Mouse (Mus musculus): ENCODE results near the gene Nynrin. TPM values are rescaled to one million over a fixed set of nuclear protein-coding genes. Genes with fewer than 3 reads are reported as not detected.

Gene Nynrin
- total and polyA plus RNA-seq, 3 experiments: not detected

DNA sequence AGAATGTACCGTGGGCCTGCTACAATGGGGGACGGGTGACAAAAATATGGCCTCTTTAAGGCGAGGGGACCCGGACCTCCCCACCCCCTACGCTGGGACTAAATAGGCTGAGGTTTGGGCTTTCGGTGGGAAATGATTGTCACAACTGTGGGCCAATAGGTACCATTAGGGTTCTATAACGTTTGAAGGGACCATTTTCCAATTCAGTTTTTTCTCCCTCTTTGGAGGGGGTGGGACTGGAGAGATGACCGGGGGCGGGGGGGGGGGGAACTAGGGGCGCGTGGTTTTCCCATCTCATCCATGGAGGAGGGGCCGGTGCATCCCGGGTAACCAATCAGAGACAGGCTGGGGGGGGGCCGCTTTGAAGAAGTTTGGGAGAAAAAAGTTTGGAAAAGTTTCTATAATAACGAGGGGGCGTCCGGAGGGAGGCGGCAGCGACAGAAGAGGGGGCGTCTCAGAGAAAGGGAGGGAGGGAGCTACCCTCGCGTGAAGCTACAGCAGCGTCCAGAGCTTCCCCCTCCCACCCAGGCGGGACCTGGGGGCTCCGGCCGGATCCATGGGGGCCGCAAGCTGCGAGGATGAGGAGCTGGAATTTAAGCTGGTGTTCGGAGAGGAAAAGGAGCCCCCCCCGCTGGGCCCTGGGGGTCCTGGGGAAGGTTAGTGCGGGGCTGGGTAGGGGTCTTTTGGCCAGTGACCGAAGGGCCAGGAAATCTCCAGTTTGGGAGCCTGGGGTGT, 29.2 kb upstream of the Nynrin start:
- H3K9ac ChIP-seq (ENCODE audit: control insufficient read depth, low read depth, low read length, poor library complexity, severe bottlenecking): no peak overlapping the region

DNA sequence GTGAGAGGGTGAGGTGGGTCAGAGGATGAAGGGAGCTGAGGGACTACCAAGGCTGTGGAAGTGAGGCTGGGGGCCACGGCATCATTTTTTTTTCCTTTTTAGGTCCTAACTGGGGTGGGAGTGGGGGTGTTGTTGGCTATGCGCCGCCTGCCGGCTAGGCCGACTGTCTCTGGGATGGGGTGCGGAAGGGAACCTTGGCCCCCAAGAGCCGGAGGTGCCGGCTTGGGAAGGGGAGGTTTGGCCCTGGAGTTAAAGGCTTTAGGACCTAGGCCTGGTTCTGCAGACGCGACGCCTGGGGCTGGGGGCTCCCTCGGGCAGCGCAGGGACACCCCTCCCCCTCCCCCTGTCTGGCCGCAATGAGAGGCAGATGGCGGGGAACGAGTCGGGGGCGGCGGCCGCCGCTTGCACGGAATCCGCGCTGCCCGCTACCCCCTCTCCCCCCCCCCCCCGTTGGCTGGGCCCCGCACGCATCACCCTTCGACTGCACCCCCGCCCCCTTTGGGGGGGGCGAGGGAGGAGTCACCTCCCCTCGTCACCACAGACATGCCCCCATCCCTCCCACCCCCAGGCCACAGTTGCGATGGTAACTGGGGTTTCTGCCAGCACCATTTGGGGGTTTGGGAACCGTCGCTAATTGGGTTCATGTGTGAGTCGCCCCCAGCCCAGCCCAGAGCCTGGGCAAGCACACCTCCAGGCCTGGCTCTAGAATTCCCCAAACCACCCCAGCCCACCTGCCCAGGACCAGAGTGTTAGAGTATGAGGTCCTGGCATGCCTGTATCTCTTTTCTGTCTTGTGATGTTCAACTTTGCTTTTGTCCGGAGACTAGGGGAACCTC, 28.4 kb upstream of the Nynrin start:
- TF ChIP-seq NELFE (IDR thresholded peaks at IDR 0.05; ENCODE audit: low read depth, low read length) (no peak), BHLHE40 (IDR thresholded peaks at IDR 0.05; ENCODE audit: borderline replicate concordance, low read depth, low read length) (no peak), ZNF384 (IDR thresholded peaks at IDR 0.05; ENCODE audit: low read depth, low read length) (no peak), ZKSCAN1 (IDR thresholded peaks at IDR 0.05; ENCODE audit: low read depth, low read length) (no peak), ELF1 (IDR thresholded peaks at IDR 0.05; ENCODE audit: low read depth, low read length) (no peak), MYB (IDR thresholded peaks at IDR 0.05; ENCODE audit: low read depth, low read length) (no peak), USF1 (IDR thresholded peaks at IDR 0.05; ENCODE audit: low read depth, low read length) (no peak), SMC3 (IDR thresholded peaks at IDR 0.05; ENCODE audit: low read depth, low read length) (no peak), MAFK (IDR thresholded peaks at IDR 0.05; ENCODE audit: borderline replicate concordance, low read depth, low read length) (no peak), SIN3A (IDR thresholded peaks at IDR 0.05; ENCODE audit: low read length) (no peak), MAZ (IDR thresholded peaks at IDR 0.05; ENCODE audit: low read depth, low read length) (no peak), CTCF (IDR thresholded peaks at IDR 0.05 in 2 of 3, conservative IDR thresholded peaks at IDR 0.05 in 1 of 3; ENCODE audit: control insufficient read depth in 1 of 3, insufficient read depth in 1 of 3, low read depth in 2 of 3, low read length in 3 of 3, poor library complexity in 1 of 3, severe bottlenecking in 1 of 3) (no peak), TCF12 (IDR thresholded peaks at IDR 0.05; ENCODE audit: low read depth, low read length) (no peak)
- peaks cover 0 to 13% of the 10 kb centered on the region in 2 experiments; a peak in 2 of 4 replicates for H3K4me1 ChIP-seq (ENCODE audit: control insufficient read depth in 1 of 2, insufficient read depth in 2 of 2, low read length in 2 of 2)
- H3K27ac ChIP-seq (ENCODE audit: control insufficient read depth, low read depth, low read length): no peak overlapping the region
- no peak for DNase-seq (ENCODE audit: low read depth, low spot score)
- no peaks in the 10 kb centered on the region; the same call in 1 of the 2 replicates for H3K79me2 ChIP-seq (ENCODE audit: control insufficient read depth, insufficient read depth, low read length, poor library complexity)
- H3K9me3 ChIP-seq (replicated peaks; ENCODE audit: insufficient read depth, low read length): no peaks in the 10 kb centered on the region
- no peak overlapping the region for H3K9ac ChIP-seq (ENCODE audit: control insufficient read depth, low read depth, low read length, poor library complexity, severe bottlenecking)
- H3K36me3 ChIP-seq (ENCODE audit: control insufficient read depth in 1 of 2, insufficient read depth in 2 of 2, low read length in 2 of 2): peaks cover 0 to 5% of the 10 kb centered on the region in 2 experiments; a peak in 2 of 4 replicates
- H3K27me3 ChIP-seq (ENCODE audit: control insufficient read depth in 1 of 2, insufficient read depth in 2 of 2, low read length in 2 of 2): no peaks in the 10 kb centered on the region
- no peak overlapping the region for H3K4me3 ChIP-seq (ENCODE audit: control insufficient read depth in 1 of 2, insufficient read depth in 1 of 2, low read depth in 2 of 2, low read length in 2 of 2)

More for the DNA sequence above, 29.2 kb upstream of the Nynrin start:
- Histone ChIP-seq H3K9me3 (replicated peaks; ENCODE audit: insufficient read depth, low read length) (no peaks in the 10 kb centered on the region), H3K27ac (ENCODE audit: control insufficient read depth, low read depth, low read length) (no peak overlapping the region), H3K36me3 (ENCODE audit: control insufficient read depth in 1 of 2, insufficient read depth in 2 of 2, low read length in 2 of 2) (peaks cover 0 to 5% of the 10 kb centered on the region in 2 experiments; a peak in 2 of 4 replicates), H3K4me1 (ENCODE audit: control insufficient read depth in 1 of 2, insufficient read depth in 2 of 2, low read length in 2 of 2) (peaks cover 0 to 13% of the 10 kb centered on the region in 2 experiments; a peak in 2 of 4 replicates), H3K4me3 (ENCODE audit: control insufficient read depth in 1 of 2, insufficient read depth in 1 of 2, low read depth in 2 of 2, low read length in 2 of 2) (no peak overlapping the region), H3K27me3 (ENCODE audit: control insufficient read depth in 1 of 2, insufficient read depth in 2 of 2, low read length in 2 of 2) (no peaks in the 10 kb centered on the region), H3K79me2 (ENCODE audit: control insufficient read depth, insufficient read depth, low read length, poor library complexity) (no peaks in the 10 kb centered on the region; the same call in 1 of the 2 replicates)
- no peak for DNase-seq (ENCODE audit: low read depth, low spot score)
- TF ChIP-seq KAT2A (conservative IDR thresholded peaks at IDR 0.05; ENCODE audit: low read depth, low read length) (no peak), TAL1 (IDR thresholded peaks at IDR 0.05; ENCODE audit: low read length) (no peak), MEF2A (IDR thresholded peaks at IDR 0.05; ENCODE audit: extremely low read depth, insufficient replicate concordance, low read depth, low read length, poor library complexity, severe bottlenecking) (no peak), MXI1 (IDR thresholded peaks at IDR 0.05; ENCODE audit: low read depth, low read length) (no peak), MAZ (IDR thresholded peaks at IDR 0.05; ENCODE audit: low read depth, low read length) (no peak), NRF1 (IDR thresholded peaks at IDR 0.05; ENCODE audit: insufficient read depth, low read depth, low read length, poor library complexity, severe bottlenecking) (no peak), POLR2AphosphoS5 (IDR thresholded peaks at IDR 0.05; ENCODE audit: borderline replicate concordance, low read depth, low read length) (no peak), SMC3 (IDR thresholded peaks at IDR 0.05; ENCODE audit: low read depth, low read length) (no peak), TBP (IDR thresholded peaks at IDR 0.05; ENCODE audit: low read depth, low read length) (no peak), ZMIZ1 (IDR thresholded peaks at IDR 0.05; ENCODE audit: low read depth, low read length) (no peak), GATA1 (IDR thresholded peaks at IDR 0.05; ENCODE audit: low read depth, low read length) (no peak), UBTF (IDR thresholded peaks at IDR 0.05; ENCODE audit: borderline replicate concordance, insufficient read depth, low read depth, low read length) (no peak), JUND (IDR thresholded peaks at IDR 0.05; ENCODE audit: low read depth, low read length) (no peak), MYC (IDR thresholded peaks at IDR 0.05; ENCODE audit: low read depth, low read length) (no peak), BHLHE40 (IDR thresholded peaks at IDR 0.05; ENCODE audit: borderline replicate concordance, low read depth, low read length) (no peak), ZC3H11A (IDR thresholded peaks at IDR 0.05; ENCODE audit: low read depth, low read length) (no peak)

Data from MEL (cell line).